Mouse (Mus musculus): ENCODE data around the gene Olfr522.
"Not testable (repeated sequence)": the region's sequence is repeated elsewhere in the genome, so short reads cannot be mapped to it uniquely, and the experiment has no call there.

Gene Olfr522

DNA sequence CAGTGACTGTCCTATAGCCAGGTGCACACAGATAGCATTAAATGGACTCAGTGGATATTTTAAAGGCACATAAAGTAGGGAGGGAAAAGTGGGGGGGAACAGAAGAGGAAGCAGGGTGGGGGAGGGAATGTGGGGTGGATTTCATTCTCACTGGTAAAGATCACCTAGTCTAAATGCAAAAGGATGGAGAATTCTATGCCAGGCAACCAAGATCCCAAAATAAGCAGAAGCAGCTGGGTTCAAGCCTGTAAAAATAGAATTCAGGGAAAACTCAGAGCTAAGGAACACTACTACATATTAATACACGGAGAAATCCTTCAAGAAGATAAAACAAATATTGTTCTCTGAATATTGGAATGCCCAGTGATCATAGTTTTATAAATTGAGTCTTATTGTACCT is 3.4 kb upstream of the Olfr522 start:
- no peak for DNase-seq (ENCODE audit: extremely low spot score, low read depth, low spot score)

DNA sequence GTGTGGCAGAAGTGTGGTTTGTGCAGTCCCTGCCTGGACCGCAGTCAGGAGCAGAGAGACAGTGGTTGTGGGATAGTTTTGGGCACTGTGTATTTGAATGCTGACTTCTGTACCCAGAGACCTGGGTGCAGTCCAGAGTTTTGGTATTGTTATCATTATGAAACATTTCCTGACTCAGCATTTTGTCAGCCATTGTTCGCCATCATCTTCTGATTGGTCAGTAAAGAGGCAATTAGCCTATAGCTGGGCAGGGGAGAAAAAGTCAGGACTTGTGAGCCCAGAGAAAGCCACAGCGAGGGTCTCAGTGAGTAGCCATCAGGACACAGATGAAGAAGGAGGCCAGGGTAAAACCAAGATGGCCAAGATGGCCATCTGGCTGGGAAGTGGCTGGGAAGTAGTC is 4.2 kb downstream of the Olfr522 start:
- DNase-seq (ENCODE audit: extremely low spot score, low read depth, low spot score): no peak

DNA sequence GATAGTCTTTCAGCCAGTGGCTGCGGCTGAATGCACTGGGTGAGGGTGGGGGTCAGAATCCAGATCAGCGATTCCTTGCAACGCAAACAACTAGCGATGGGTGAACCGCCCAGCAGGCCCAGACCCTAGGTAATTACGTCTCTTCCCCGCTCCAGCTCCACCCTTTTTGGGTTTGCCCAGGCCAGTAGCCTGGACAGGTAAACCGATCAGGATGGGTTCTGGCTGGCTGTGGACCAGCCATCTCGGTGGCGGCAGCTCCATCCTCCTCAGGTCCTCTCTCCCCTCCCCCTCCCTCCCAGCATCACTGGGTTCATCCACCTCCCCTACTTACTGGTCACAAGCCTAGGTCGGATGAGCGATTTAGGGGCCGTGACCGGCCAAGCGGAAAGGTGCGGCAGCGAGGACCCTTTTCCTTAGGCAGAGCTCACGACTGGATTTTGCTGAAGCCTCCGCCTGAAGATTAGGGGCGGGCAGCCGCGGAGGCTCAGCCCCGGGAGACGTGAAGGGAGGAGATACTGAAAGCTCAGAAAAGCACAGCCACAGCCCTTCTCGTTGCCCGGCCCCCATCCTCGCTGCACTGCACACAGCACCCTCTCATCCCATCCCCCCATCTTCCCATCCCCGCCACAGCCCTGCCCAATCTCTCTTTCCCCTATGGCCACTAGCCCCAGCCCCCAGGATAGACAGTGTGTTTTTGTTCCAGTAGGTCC is 10.2 kb downstream of the Olfr522 start, which contains the start of gene Sprn:
Gene Sprn (minus strand): TSS at position 660 of the 710 bp plus-strand sequence.
- no peak for DNase-seq (ENCODE audit: extremely low spot score, low read depth, low spot score)

DNA sequence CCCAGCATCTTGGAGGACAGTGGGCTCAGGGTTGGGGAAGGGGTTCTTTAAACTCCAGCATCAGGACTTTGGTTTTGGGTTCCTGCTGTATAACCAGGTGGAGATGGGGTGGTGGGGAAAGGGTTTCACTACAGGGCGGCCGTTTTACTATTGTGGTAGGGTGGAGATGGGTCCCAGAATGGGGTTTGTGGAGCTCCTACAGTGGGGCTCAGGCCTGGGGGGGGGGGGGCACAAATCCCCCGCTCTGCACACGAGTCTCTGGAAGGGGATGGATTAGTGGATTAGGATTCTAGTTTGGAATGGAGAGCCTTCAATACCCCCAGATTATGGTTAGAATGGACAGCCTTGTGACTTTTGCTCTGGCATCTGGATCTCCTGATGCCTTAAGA is 10.7 kb downstream of the Olfr522 start:
- DNase-seq (ENCODE audit: extremely low spot score, low read depth, low spot score): no peak

DNA sequence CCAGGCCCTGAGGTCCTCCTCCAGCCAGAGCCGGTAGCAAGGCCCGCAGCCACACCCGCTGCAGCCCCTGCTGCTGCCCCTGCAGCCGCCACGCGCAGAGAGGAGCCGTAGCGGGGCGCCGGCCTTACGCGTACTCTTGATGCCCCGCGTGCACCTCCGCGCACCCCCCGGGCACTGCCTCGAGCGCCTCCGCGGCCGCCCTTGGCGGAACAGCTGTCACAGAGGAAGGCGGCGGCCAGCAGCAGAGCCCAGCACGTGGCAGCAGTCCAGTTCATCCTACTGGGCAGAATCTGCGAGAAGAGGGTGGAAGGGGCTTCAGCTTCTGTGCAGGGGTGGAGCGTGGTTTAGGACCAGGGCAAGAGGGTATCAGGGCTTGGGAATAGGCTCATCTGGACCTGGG is 11.2 kb downstream of the Olfr522 start:
- no peak for DNase-seq (ENCODE audit: extremely low spot score, low read depth, low spot score)

DNA sequence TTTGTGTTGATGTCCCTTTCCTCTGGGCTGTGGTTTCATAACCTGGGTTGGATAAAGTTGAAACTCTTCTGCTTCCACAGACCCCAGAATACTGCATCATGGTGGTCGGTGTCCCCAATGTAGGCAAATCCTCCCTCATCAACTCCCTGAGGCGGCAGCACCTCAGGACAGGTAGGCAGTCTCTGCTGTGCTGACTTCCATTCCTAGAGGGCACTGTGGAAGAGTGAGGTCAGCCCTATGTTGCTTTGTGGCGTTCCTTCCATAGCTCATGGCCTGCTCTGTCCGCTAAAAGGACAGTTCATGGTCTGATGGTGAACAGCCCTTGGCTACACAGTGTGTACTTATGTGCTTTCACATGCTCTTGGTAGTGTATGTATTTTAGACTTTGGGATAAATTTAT is 20.0 kb downstream of the Olfr522 start:
- DNase-seq (ENCODE audit: extremely low spot score, low read depth, low spot score): no peak

DNA sequence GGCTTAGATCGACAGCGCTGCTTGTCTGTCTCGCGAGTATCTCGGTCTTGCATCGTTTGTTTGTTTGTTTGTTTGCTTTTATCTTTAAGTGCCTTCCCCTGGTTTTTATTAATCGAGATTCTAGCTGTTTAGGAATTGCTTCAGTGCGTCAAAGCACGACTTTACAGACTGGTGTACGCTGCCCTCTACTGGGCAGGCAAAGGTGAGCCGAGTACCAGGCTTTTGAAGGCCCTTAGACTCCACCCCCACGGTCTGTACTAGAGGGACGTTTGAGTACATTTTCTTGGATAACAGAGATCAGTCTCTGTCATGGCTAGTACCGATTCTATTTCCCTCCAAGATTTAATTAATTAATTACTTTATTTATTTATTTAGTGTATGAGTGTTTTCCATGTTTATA is 23.2 kb downstream of the Olfr522 start:
- DNase-seq (ENCODE audit: extremely low spot score, low read depth, low spot score): no peak

DNA sequence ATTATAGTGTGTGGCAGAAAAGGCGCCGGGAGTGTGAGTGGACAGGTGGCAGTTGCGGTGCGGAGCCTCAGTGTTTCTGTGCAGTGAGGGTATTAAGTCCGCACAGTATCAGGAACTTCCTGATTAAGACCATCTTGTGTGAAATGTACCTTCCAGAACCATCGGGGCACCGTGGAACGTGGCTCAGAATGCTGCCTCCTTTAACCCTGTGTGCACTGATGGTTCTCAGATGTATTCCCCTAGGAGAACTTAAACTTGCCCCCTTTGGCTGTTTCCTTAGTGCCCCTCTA is 26.6 kb downstream of the Olfr522 start:
- DNase-seq (ENCODE audit: extremely low spot score, low read depth, low spot score): no peak

DNA sequence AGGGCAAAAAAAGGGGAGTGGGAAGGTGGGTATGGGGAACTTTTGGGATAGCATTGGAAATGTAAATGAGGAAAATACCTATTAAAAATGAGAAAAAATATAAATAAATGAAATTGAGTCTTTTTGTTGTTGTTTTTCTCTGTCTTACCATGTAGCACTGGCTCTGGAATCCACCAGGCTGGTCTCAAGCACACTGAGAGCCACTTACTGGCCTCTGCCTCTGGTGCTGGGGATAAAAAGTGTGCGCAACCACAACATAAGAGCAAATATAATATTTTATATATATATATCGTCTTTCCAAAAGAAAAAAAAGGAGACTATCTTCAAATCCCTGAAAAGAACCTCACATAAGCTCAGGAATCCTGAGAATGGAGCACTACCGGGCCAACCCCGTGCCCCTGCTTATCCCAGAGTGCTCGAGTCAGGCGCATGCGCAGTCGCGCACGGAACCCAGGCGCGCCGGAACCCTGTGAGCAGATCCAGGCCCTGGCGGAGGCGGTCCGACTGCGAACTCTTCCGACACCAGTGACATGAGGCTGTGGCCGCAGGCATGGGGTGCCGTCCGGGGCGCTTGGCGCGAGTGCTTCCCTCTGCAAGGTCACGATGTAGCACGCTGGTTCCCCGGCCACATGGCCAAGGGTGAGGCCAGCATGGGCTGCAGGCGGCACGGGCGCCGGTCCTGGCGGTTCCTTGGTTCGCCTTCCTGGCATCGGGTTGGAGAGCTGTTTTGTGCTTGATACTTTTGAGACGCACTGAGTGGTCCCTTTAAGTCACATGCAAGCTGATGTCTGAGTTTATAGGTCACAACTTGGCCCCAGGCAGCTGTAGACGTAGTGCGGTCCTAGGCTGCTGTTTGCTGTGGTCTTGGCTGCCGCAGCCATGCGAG is 27.2 kb downstream of the Olfr522 start, which contains the start of gene Mtg1:
Gene Mtg1 (plus strand): TSS at position 430 of the 886 bp plus-strand sequence.
- DNase-seq (ENCODE audit: extremely low spot score, low read depth, low spot score): peak; percentile 76

DNA sequence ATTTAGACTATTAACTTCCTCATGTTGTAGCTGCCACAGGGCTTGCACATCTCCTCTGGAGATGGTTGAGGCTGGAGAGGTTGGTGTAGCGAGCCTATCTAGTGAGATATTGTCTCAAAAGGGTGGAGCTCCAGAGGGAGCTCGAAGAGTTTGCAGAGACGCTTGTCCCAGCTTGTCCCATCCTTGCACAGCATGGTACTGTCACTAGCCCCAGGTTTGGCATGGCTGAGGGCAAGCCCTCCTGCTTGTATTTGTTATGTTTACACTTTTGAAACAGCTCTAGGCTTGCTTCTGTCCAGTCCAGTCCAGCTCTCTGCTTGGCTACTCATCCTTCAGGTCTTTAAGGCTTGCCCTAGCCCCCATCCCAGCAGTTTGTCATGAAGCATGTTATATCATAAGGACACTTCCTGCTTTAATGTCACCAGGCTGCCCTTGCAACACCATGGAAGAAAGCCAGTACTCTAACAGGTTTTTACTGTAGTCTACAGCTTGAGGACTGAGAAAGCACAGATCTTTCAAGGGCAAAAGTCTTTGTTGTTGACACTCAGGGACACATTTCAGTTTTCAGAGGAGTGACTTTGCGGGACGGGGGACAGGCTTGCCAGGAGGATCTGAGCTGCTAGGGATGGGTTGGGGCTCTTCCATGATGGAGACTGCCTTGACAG is 29.3 kb downstream of the Olfr522 start:
- no peak for DNase-seq (ENCODE audit: extremely low spot score, low read depth, low spot score)

DNA sequence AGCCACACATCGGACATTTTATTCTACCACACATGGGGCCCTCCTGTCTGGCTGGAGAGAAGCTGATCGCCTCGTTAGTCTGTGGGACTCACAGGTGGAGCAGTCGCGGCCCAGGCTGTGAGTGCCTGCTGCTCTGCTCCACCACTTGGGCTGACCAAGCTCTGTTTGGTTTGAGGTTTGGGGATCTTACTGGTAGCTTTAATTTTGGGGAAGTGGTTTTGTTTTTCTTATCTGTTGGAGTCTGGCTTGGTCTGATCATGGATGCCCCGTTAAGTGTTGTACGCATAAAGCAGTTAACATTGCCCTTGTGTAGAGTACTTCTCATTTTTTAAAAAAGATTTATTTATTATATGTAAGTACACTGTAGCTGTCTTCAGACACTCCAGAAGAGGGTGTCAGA is 30.5 kb downstream of the Olfr522 start:
- DNase-seq (ENCODE audit: extremely low spot score, low read depth, low spot score): not testable (repeated sequence)

DNA sequence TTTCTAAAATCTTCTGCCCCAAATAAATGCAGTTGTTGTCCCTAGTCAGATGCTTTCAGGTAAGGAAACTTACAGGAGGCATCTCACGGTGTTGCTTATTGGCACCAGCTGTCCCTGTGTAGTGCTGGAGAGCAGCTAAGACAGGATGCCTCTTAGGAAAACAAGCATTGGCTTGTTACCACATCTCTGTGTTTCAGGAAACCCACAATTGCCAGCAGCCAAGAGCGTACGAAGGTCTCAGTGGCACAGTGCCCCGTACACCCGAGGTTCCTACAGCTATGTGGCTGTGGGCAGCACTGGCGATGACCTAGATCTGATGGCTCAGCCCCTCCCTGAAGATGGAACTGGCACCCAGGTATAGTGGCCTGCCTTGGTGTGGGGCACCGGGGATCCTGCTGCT is 32.4 kb downstream of the Olfr522 start:
- DNase-seq (ENCODE audit: extremely low spot score, low read depth, low spot score): not testable (repeated sequence)

DNA sequence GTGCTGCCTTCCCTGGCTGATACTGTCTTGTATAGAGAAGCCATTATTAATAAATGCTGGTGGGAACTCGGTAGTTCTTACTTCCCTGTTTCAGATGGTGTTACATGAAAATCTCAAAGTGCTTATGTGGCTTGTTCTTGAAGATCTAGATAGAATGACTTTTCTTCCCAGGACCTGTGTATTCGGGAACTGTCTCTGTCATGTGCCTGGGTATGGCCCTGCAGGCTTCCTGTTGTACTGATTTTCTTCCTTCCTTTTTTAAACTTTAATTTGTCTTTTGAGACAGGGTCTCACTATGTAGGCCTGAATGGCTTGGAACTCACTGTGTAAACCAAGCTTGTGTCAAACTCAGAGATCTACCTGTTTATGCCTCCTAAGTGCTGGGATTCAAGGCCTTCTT is 36.7 kb downstream of the Olfr522 start:
- DNase-seq (ENCODE audit: extremely low spot score, low read depth, low spot score): no peak

DNA sequence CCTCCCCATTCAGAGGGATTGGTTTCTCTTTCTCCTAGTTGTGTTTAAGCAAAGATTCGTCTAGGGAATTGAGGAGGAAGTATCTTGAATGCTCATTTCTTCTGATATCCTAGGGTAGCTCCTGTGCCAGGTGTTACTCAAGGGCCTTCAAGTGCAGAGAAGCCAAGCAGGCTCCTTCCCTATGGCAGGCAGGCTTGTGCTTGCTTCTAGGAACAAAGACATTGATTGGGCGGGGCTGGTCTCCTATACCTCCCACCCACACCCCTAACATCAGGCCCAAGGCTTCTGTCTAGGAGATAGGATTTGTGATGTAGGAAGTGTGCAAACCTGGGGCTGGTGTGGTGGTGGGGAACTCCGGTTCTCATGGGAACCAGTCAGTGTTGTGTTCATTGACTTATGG is 37.6 kb downstream of the Olfr522 start:
- no peak for DNase-seq (ENCODE audit: extremely low spot score, low read depth, low spot score)

DNA sequence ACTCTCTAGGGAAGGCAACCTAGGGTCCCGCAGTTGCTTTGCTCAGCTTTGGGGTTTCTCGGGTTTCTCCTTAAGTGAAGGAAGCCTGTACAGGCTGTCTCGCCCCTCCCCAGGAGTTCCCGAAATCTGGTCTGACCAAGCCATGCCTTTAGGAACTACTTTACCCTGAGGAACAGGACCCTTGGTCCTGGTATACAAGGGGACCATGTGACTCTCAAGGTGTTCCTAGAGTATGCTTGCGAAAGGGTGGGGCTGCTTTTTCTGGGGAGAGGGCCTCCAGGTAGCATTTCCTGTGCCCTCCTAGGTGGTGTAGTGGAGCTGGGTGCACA is 38.6 kb downstream of the Olfr522 start:
- DNase-seq (ENCODE audit: extremely low spot score, low read depth, low spot score): no peak

DNA sequence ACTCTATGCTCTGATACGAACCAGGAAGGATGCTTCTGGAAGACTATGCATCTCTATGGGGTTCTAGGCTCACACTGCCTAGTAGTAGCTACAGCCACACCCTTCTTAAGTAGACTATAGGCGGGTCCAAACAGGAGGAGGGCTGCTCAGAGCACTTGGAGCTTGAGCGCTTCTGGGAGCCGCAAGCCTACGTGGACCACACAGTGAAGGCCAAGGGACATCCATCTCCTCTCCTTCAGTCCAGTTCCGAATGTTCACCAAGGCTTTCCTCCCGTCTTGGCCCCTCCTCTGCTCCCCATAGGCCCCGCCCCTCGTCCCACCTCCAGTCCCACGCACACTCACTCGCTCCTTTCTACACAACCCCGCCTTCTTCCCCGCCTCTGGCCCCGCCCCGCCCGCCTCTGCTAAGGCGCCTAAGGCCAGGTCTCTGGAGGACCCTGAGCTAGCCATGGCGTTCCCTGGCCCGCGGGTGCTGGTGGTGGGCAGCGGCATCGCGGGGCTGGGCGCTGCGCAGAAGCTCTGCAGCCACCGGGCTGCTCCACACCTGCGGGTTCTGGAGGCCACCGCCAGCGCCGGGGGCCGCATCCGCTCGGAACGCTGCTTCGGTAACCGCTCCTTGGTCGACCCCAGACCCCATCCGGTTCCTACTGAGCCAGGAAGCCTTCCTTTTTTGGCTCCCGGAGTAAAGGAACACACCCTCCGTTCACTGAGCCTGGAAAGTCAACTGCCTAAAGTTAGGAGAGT is 39.1 kb downstream of the Olfr522 start:
- DNase-seq (ENCODE audit: extremely low spot score, low read depth, low spot score): no peak

DNA sequence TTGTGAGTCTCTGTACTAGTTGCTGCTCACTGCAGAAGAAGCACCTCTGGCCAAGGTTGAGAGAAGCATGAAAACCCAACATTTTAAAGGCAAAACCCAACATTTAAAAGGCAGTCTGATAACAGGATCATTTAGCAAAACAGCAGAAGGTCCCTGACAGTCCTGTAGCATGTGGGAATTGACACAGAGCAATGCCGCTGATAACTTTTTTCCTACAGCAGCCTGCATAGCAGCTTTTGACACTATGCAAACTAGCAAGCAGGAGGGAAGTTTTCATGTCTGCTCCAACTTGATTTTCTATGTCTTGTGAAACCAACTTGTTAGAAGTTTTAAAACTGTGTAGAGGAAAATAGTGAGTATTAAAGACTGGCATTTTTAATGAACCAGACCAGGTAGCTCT is 40.2 kb downstream of the Olfr522 start:
- DNase-seq (ENCODE audit: extremely low spot score, low read depth, low spot score): no peak

DNA sequence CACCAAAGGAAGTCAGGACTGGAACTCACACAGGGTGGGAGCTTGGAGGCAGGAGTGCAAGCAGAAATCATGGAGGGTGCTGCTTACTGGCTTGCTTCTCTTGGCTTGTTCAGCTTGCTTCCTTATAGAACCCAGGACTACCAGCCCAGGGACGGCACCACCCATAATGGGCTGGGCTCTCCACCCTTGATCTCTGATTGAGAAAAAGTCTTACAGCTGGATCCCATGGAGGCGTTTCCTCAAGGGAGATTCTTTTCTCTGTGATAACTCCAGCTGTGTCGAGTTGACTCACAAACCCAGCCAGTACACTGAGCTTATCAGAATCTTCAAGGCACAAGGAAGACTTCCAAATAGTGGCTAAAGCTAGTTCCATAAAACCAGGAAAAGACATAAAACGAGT is 41.8 kb downstream of the Olfr522 start:
- DNase-seq (ENCODE audit: extremely low spot score, low read depth, low spot score): no peak

DNA sequence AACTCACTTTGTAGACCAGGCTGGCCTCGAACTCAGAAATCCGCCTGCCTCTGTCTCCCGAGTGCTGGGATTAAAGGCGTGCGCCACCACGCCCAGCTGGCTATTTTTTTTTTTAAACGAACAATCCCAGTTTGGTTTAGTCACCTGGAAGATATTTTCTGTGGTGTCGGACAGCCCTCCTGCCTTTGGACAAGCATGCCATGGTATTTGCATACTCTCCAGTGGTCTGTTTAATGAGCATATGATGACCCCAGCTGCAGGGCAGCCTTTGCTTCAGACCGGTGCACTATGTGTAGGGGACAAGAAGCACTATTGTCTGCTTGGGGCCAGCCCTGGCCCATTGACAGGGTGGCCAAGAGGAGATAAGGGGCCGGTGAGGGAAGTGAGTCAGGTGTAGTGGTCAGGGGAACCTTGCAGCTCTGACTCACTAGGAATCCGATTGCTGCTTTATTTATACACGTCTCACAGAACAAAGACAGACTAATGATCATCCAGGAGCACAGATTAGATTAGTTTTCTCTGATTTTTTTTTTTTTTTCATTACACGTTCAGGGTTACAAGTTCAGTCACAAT is 43.1 kb downstream of the Olfr522 start:
- DNase-seq (ENCODE audit: extremely low spot score, low read depth, low spot score): no peak

DNA sequence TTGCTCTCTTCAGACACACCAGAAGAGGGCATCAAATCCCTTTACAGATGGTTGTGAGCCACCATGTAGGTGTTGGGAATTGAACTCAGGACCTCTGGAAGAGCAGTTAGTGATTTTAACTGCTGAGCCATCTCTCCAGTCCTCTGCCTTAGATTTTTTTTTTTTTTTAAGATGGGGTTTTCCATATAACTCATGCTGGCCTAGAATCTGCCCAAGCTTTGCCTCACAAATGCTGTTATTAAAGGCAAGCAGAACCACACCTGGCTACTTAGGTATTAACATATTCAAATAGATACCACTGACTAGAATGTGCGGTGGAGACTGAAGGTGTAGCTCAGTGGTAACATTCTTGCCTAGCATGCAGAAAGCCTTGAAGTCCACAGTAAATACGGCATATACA is 44.1 kb downstream of the Olfr522 start:
- no peak for DNase-seq (ENCODE audit: extremely low spot score, low read depth, low spot score)

Data from hindlimb bud, embryonic 11.5 days (tissue).